Mouse (Mus musculus): ENCODE data around the gene Pced1b. TPM values are rescaled to one million over a fixed set of nuclear protein-coding genes. Genes with fewer than 3 reads are reported as not detected.

The Pced1b gene
- total and polyA plus RNA-seq, 3 experiments: 6.6 to 36.5 TPM; not detected in 1

DNA sequence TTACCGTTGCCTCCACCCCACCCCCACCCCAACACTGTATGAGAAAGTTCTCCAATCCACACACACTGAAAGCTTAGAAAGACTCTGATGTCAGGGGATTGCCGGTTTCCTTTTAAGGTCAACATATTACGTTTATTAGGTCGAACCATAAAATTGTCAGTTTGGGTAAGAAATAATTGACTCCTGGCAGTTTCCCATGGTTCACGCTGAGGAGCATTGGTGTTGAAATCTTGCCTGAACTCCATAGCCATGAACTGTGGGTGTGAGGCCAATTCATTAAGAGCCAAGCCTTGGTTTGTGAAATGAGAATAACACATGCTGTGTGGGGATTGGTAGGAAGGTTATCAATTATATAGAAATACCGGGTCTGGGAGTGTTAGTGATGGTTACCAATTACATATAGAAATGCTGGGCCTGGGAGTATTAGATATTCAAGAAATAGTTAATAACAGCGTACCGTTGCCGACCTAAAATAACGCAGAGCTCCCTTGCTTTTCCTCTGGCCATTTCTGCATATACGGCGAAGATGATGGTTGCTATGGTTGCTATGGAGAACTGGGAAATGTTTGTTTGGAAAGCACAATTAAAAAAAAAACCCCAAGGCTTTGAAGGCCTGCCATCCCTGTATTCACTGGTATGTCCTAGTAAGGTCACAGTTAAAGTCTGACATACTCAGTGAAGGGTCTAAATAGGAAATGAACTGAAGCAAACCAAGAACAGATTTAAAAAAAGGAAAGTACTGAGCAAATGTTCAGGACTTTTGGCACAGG lies 28.9 kb downstream of the Pced1b start:
- H3K27me3 ChIP-seq (ENCODE audit: control insufficient read depth in 1 of 2, insufficient read depth in 2 of 2, low read length in 2 of 2): peaks cover 0 to 7% of the 10 kb centered on the region in 2 experiments; a peak in 3 of 4 replicates
- no peaks in the 10 kb centered on the region for H3K36me3 ChIP-seq (ENCODE audit: control insufficient read depth in 1 of 2, insufficient read depth in 2 of 2, low read length in 2 of 2)
- H3K79me2 ChIP-seq (ENCODE audit: control insufficient read depth, insufficient read depth, low read length, poor library complexity): no peaks in the 10 kb centered on the region
- H3K4me3 ChIP-seq (ENCODE audit: control insufficient read depth in 1 of 2, insufficient read depth in 1 of 2, low read depth in 2 of 2, low read length in 2 of 2): no peak overlapping the region
- TF ChIP-seq MYC (IDR thresholded peaks at IDR 0.05; ENCODE audit: low read depth, low read length): no peak
- no peak for TF ChIP-seq GATA1 (IDR thresholded peaks at IDR 0.05; ENCODE audit: low read depth, low read length)
- TF ChIP-seq EP300 (IDR thresholded peaks at IDR 0.05; ENCODE audit: low read depth in 1 of 2, low read length in 2 of 2): no peak
- no peak for TF ChIP-seq MAFK (IDR thresholded peaks at IDR 0.05; ENCODE audit: borderline replicate concordance, low read depth, low read length)
- no peak for TF ChIP-seq KAT2A (conservative IDR thresholded peaks at IDR 0.05; ENCODE audit: low read depth, low read length)
- no peak for TF ChIP-seq MAZ (IDR thresholded peaks at IDR 0.05; ENCODE audit: low read depth, low read length)
- TF ChIP-seq MEF2A (IDR thresholded peaks at IDR 0.05; ENCODE audit: extremely low read depth, insufficient replicate concordance, low read depth, low read length, poor library complexity, severe bottlenecking): no peak
- no peak for TF ChIP-seq RCOR1 (IDR thresholded peaks at IDR 0.05; ENCODE audit: low read depth, low read length)
- TF ChIP-seq CHD1 (IDR thresholded peaks at IDR 0.05; ENCODE audit: low read depth, low read length): no peak
- TF ChIP-seq UBTF (IDR thresholded peaks at IDR 0.05; ENCODE audit: borderline replicate concordance, insufficient read depth, low read depth, low read length): no peak
- no peak for TF ChIP-seq CHD2 (IDR thresholded peaks at IDR 0.05; ENCODE audit: low read length)
- no peak for TF ChIP-seq MXI1 (IDR thresholded peaks at IDR 0.05; ENCODE audit: low read depth, low read length)
- H3K9me3 ChIP-seq (replicated peaks; ENCODE audit: insufficient read depth, low read length): no peaks in the 10 kb centered on the region
- no peaks in the 10 kb centered on the region for H3K4me1 ChIP-seq (ENCODE audit: control insufficient read depth in 1 of 2, insufficient read depth in 2 of 2, low read length in 2 of 2)
- no peak overlapping the region for H3K27ac ChIP-seq (ENCODE audit: control insufficient read depth, low read depth, low read length)
- no peak for DNase-seq (ENCODE audit: low read depth, low spot score)
- H3K9ac ChIP-seq (ENCODE audit: control insufficient read depth, low read depth, low read length, poor library complexity, severe bottlenecking): no peak overlapping the region

DNA sequence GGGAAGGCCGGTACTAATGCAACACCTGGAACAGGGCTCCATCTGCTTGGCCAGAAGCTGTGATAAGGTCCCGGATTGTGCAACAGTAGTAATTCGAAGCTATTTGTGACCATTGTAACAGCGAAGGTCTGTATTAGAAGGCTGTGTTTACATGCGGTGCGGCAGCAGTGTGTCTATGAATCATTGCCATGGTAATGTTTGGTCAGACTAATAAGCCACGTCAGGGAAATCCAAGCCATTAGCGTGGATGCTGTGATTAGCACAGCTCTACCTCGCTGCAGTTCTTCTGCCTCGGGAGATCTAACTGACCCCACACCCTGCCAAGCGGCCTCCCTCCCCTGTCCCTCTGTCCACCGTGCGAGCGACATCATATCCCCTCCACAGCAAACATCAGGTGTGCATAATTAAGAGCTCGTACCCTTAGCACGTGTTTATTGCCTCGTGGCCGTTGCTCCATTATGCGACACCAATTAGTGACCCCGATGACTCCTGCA lies 29.8 kb downstream of the Pced1b start:
- TF ChIP-seq CHD1 (IDR thresholded peaks at IDR 0.05; ENCODE audit: low read depth, low read length) (no peak), POLR2AphosphoS5 (IDR thresholded peaks at IDR 0.05; ENCODE audit: borderline replicate concordance, low read depth, low read length) (no peak), CTCF (IDR thresholded peaks at IDR 0.05 in 2 of 3, conservative IDR thresholded peaks at IDR 0.05 in 1 of 3; ENCODE audit: control insufficient read depth in 1 of 3, insufficient read depth in 1 of 3, low read depth in 2 of 3, low read length in 3 of 3, poor library complexity in 1 of 3, severe bottlenecking in 1 of 3) (no peak), JUND (IDR thresholded peaks at IDR 0.05; ENCODE audit: low read depth, low read length) (no peak), TBP (IDR thresholded peaks at IDR 0.05; ENCODE audit: low read depth, low read length) (no peak), MAX (IDR thresholded peaks at IDR 0.05; ENCODE audit: low read length) (no peak), ZMIZ1 (IDR thresholded peaks at IDR 0.05; ENCODE audit: low read depth, low read length) (no peak), KAT2A (conservative IDR thresholded peaks at IDR 0.05; ENCODE audit: low read depth, low read length) (no peak), CHD2 (IDR thresholded peaks at IDR 0.05; ENCODE audit: low read length) (no peak)
- Histone ChIP-seq H3K9ac (ENCODE audit: control insufficient read depth, low read depth, low read length, poor library complexity, severe bottlenecking) (no peak overlapping the region), H3K4me1 (ENCODE audit: control insufficient read depth in 1 of 2, insufficient read depth in 2 of 2, low read length in 2 of 2) (no peaks in the 10 kb centered on the region), H3K27ac (ENCODE audit: control insufficient read depth, low read depth, low read length) (no peak overlapping the region), H3K9me3 (replicated peaks; ENCODE audit: insufficient read depth, low read length) (no peaks in the 10 kb centered on the region), H3K27me3 (ENCODE audit: control insufficient read depth in 1 of 2, insufficient read depth in 2 of 2, low read length in 2 of 2) (peaks cover 0 to 2% of the 10 kb centered on the region in 2 experiments; a peak in 2 of 4 replicates), H3K79me2 (ENCODE audit: control insufficient read depth, insufficient read depth, low read length, poor library complexity) (no peaks in the 10 kb centered on the region), H3K36me3 (ENCODE audit: control insufficient read depth in 1 of 2, insufficient read depth in 2 of 2, low read length in 2 of 2) (no peaks in the 10 kb centered on the region), H3K4me3 (ENCODE audit: control insufficient read depth in 1 of 2, insufficient read depth in 1 of 2, low read depth in 2 of 2, low read length in 2 of 2) (no peak overlapping the region)
- no peak for DNase-seq (ENCODE audit: low read depth, low spot score)
